Mouse (Mus musculus) forebrain, postnatal 0 days (tissue): ENCODE measurements at regions not wholly inside any gene's neighbourhood (a gene's known extent, or its start where the extent isn't known, plus 50 kb on each side); places are given as distances from the start of the nearest gene placed in this dataset.

Source experiments
- ATAC-seq: fragments of 200-750 bp; cut with Nextera tagmentation; 2 replicates; pipeline ENCODE4 v1.8.0; 2017; ENCODE audit warnings: mild to moderate bottlenecking, moderate library complexity
- DNase-seq: peaks from one replicate; pipeline ENCODE4 v3.0.0-alpha.2; 2015
- H3K27ac ChIP-seq: fragments of 300-500 bp; sonication (generic); 2 replicates; pipeline ENCODE4 v1.5.1; 2014; ENCODE audit warnings: low read depth, mild to moderate bottlenecking, antibody characterized with exemption, low read length, moderate library complexity, mixed read lengths
- H3K27me3 ChIP-seq: fragments of 300-500 bp; sonication (generic); 2 replicates; pipeline ENCODE4 v1.6.1; 2014; ENCODE audit warnings: mild to moderate bottlenecking, low read length, mixed read lengths; ENCODE audit not compliant: insufficient read depth
- H3K36me3 ChIP-seq: fragments of 300-500 bp; sonication (generic); 2 replicates; pipeline ENCODE4 v1.6.1; 2014; ENCODE audit warnings: mild to moderate bottlenecking, moderate library complexity; ENCODE audit not compliant: insufficient read depth
- H3K4me1 ChIP-seq: fragments of 300-500 bp; sonication (generic); 2 replicates; pipeline ENCODE4 v1.6.1; 2014; ENCODE audit warnings: antibody characterized with exemption; ENCODE audit not compliant: insufficient read depth
- H3K4me2 ChIP-seq: fragments of 300-500 bp; sonication (generic); 2 replicates; pipeline ENCODE4 v1.6.1; 2014; ENCODE audit warnings: low read depth, mild to moderate bottlenecking, moderate library complexity
- H3K4me3 ChIP-seq: fragments of 300-500 bp; sonication (generic); 2 replicates; pipeline ENCODE4 v1.5.1; 2014; ENCODE audit warnings: low read depth, low read length, mixed read lengths
- H3K9ac ChIP-seq: fragments of 300-500 bp; sonication (generic); 2 replicates; pipeline ENCODE4 v1.6.1; 2014; ENCODE audit warnings: mild to moderate bottlenecking
- H3K9me3 ChIP-seq: fragments of 300-500 bp; sonication (generic); 2 replicates; pipeline ENCODE4 v1.6.1; 2016; ENCODE audit warnings: low read length
- CTCF ChIP-seq: sonication (generic); IDR thresholded peaks from 2 replicates; pipeline ENCODE4 v1.5.1; 2016; ENCODE audit warnings: antibody characterized with exemption, control low read depth, low read depth
- WGBS: fragments of 180-500 bp; shearing (Covaris S2); extraction: QIAGEN DNeasy Blood & Tissue Kit; methylation state at CpG from one replicate; pipeline ENCODE4 v1.1.7; 2014; 5-methylcytosine and 5-hydroxymethylcytosine counted together

DNA sequence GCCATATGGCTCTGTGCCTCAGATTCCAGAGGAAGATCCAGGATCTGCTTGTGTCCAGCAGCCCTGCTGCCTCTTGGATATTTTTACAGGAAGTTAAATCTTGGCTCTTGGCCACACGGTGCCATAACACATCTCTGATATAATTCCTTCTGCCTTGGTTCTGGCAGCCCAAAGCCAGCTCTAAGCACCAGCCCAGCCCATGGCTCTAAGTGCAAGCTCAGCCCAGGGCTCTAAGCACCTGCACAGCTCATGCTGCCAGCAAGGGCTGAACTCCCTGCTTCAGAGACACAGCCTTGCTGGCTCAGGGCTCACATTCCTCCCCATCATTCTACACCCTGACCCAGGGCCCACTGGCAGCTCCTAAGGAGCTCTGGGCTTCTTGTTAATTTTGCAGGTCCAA lies 415.3 kb downstream of the Plekhb2 start:
- no peaks in the 10 kb centered on the region for H3K36me3 ChIP-seq
- no peaks in the 10 kb centered on the region for H3K4me1 ChIP-seq
- H3K4me3 ChIP-seq = no peak overlapping the region
- no peak overlapping the region for H3K4me2 ChIP-seq
- no peaks in the 10 kb centered on the region for H3K9me3 ChIP-seq
- 87% methylated on average over 1 of the region's 1 CpGs for WGBS
- DNase-seq = no peak
- H3K9ac ChIP-seq = no peak overlapping the region
- no peak for TF ChIP-seq CTCF
- H3K27ac ChIP-seq = no peak overlapping the region
- ATAC-seq = no peak
- H3K27me3 ChIP-seq = no peaks in the 10 kb centered on the region

DNA sequence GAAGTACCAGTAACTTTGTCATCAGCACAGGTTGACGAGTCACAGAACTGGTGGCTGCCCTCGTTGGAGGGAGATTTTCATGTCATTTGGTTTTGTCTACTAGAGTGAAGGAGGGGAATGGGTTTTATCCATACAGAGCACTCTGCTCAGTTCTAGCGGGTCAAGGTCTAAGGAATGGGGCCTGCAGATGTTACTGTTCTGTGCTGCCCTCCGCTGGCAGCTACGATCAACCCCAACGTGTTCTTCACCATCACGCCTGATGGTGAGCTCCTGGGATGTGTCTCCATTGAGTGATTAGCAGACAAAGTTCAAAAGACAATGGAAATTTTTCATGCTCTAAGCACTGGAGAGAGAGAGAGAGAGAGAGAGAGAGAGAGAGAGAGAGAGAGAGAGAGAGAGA lies 416.9 kb downstream of the Plekhb2 start:
- Histone ChIP-seq H3K9me3 (no peaks in the 10 kb centered on the region), H3K4me3 (no peak overlapping the region), H3K36me3 (no peaks in the 10 kb centered on the region), H3K4me2 (no peak overlapping the region), H3K4me1 (no peaks in the 10 kb centered on the region), H3K27me3 (no peaks in the 10 kb centered on the region), H3K27ac (no peak overlapping the region), H3K9ac (no peak overlapping the region)
- peak; percentile 39 for TF ChIP-seq CTCF
- 62% methylated on average over 7 of the region's 7 CpGs for WGBS
- no peak for DNase-seq
- ATAC-seq = no peak

DNA sequence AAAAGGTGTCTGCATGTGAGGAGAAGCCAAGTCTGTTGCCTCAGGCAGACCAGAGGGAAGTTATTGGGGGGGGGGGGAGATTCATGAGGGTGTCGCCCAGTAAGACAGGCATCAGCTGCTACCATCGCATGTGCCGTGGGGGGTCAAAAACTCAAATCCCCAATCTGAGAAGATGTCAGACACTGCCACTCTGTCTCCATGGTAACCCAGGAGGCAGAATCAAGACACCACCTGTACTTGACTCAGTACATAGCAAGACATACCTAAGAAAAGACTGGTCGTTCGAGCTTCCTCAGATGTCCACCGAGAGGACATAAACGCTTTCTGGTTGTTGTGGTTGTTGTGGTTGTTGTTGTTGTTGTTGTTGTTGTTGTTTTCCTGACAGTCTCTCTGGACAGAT lies 418.1 kb downstream of the Plekhb2 start:
- WGBS = 66% methylated on average over 7 of the region's 7 CpGs
- no peaks in the 10 kb centered on the region for H3K9me3 ChIP-seq
- TF ChIP-seq CTCF = no peak
- no peak overlapping the region for H3K9ac ChIP-seq
- H3K27ac ChIP-seq = no peak overlapping the region
- no peak overlapping the region for H3K4me2 ChIP-seq
- H3K36me3 ChIP-seq = no peaks in the 10 kb centered on the region
- DNase-seq = no peak
- ATAC-seq = peak; percentile 34; the same call in 1 of the 2 replicates
- H3K4me3 ChIP-seq = no peak overlapping the region
- H3K27me3 ChIP-seq = no peaks in the 10 kb centered on the region
- no peaks in the 10 kb centered on the region for H3K4me1 ChIP-seq

DNA sequence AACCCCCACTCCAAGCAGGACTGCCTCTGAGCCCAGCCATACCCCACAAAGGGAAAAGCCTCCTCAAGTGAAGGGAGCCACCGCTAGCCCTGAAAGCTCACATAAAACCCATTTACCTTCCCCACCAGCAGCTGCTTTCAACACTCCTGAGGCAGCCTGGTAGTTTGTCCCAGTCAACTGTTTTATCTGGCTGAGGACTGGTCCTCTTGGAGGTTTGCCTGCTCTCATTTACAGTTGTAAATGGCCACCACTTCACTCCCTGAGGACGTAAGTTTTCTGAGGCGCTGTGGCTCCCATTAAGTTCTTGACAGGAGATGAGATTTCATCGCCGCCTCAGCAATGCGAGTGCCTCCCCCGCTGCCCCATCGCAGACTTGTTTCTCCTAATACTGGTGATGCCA lies 425.2 kb downstream of the Plekhb2 start:
- no peak overlapping the region for H3K4me3 ChIP-seq
- no peak overlapping the region for H3K9ac ChIP-seq
- ATAC-seq (no peak), DNase-seq (no peak)
- no peak overlapping the region for H3K4me2 ChIP-seq
- H3K27ac ChIP-seq = no peak overlapping the region
- no peak for TF ChIP-seq CTCF
- no peaks in the 10 kb centered on the region for H3K27me3 ChIP-seq
- no peaks in the 10 kb centered on the region for H3K4me1 ChIP-seq
- H3K9me3 ChIP-seq = no peaks in the 10 kb centered on the region
- 91% methylated on average over 8 of the region's 8 CpGs for WGBS
- H3K36me3 ChIP-seq = no peaks in the 10 kb centered on the region
